Mouse (Mus musculus) C2C12 (cell line): ENCODE measurements around the gene Mcf2l.

ENCODE experiments used
- CTCF ChIP-seq: IDR thresholded peaks from one replicate; pipeline ENCODE4 v1.5.1; 2011; ENCODE audit not compliant: control insufficient read depth, insufficient read depth, insufficient read length
- FOSL1 ChIP-seq: IDR thresholded peaks from one replicate; pipeline ENCODE4 v1.8.0; 2011; ENCODE audit warnings: mild to moderate bottlenecking, low read length; ENCODE audit not compliant: poor library complexity, insufficient read depth, severe bottlenecking
- MAX ChIP-seq: IDR thresholded peaks from one replicate; pipeline ENCODE4 v1.6.1; 2011; ENCODE audit warnings: mild to moderate bottlenecking, control low read depth
- MYOD1 ChIP-seq: IDR thresholded peaks from one replicate; pipeline ENCODE4 v1.6.1; 2011; ENCODE audit warnings: low read depth; ENCODE audit not compliant: control insufficient read depth, insufficient read length
- MYOG ChIP-seq: IDR thresholded peaks from one replicate; pipeline ENCODE4 v1.6.1; 2011; ENCODE audit not compliant: control insufficient read depth, insufficient read length; ENCODE audit errors: extremely low read depth
- USF1 ChIP-seq: IDR thresholded peaks from one replicate; pipeline ENCODE4 v1.6.1; 2011; ENCODE audit warnings: low read depth, mild to moderate bottlenecking, control low read depth, moderate library complexity

DNA sequence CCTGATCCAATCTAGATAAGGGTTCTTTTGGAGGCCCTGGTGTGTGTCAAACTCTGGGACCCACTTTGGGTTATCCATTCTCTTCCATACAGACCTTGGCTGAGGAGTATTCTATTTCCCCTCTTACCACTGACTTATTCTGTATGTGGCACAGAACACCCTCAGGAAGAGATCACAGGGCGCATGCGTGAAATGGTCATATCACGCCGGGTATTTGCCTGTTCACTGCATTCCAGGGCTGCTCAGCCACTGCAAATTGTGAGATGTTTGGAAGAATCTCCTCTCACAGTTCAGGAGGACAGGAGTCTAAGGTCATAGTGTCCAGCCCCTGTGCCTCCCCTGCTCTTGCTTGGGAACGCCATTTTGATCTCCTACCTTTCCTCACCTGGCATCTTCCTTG, 3.0 kb upstream of the Mcf2l start:
- TF ChIP-seq CTCF (no peak), MAX (no peak), USF1 (no peak), MYOG (no peak), FOSL1 (no peak), MYOD1 (no peak)
